ENCODE assay signal across 23 mouse cellular contexts in genomic region chr9:61205049-61205448, GRCm38 (mm10).
DNase-seq lines count a peak whose midpoint lies in the region; ATAC-seq and TF ChIP-seq lines count a peak whose summit lies in the region.
"Had no signal": no experiment of that assay in that cellular context is flagged by ENCODE, and none has a peak within 500 bp of the region (broad histone marks: within the 10 kb centered on the region; RNA-seq: fewer than 3 reads in every experiment).

No protein-coding gene starts in this region.

- no peak overlapping the region for H3K27ac ChIP-seq in hindbrain, embryonic 14.5 days
- H3K27ac ChIP-seq in hindbrain, embryonic 12.5 days, result no peak overlapping the region
- H3K27ac ChIP-seq in embryonic facial prominence, embryonic 10.5 days (replicated peaks), result 0 out of 2 replicates have a peak overlapping the region, but pooled peaks have one; percentile 46
- H3K27ac ChIP-seq in hindbrain, postnatal 0 days, result no peak overlapping the region
- H3K27ac ChIP-seq in midbrain, embryonic 16.5 days (ENCODE audit: low read length), result peak overlapping the region; percentile 32; the same call in 1 of the 2 replicates
- H3K27ac ChIP-seq in intestine, postnatal 0 days (ENCODE audit: low read depth, low read length), result no peak overlapping the region
- H3K27ac ChIP-seq: embryonic facial prominence, embryonic 13.5 days; forebrain, embryonic 12.5 days; forebrain, embryonic 15.5 days; heart, embryonic 15.5 days had no signal

- WGBS in hindbrain, embryonic 14.5 days, result 71% methylated on average over 8 of the region's 8 CpGs
- WGBS in hindbrain, embryonic 12.5 days, result 74% methylated on average over 8 of the region's 8 CpGs
- WGBS in embryonic facial prominence, embryonic 10.5 days, result 78% methylated on average over 8 of the region's 8 CpGs
- whole genome bisulfite sequencing in hindbrain, postnatal 0 days, result 77% methylated on average over 8 of the region's 8 CpGs
- WGBS in midbrain, embryonic 16.5 days, result 64% methylated on average over 8 of the region's 8 CpGs
- WGBS in intestine, postnatal 0 days, result 75% methylated on average over 8 of the region's 8 CpGs

- no peaks in the 10 kb centered on the region for H3K9me3 ChIP-seq in hindbrain, embryonic 14.5 days (ENCODE audit: control insufficient read depth, low read length)
- no peaks in the 10 kb centered on the region for H3K9me3 ChIP-seq in hindbrain, embryonic 12.5 days (replicated peaks)
- no peaks in the 10 kb centered on the region for H3K9me3 ChIP-seq in embryonic facial prominence, embryonic 10.5 days
- H3K9me3 ChIP-seq in hindbrain, postnatal 0 days (ENCODE audit: low read length), result no peaks in the 10 kb centered on the region
- H3K9me3 ChIP-seq in midbrain, embryonic 16.5 days (replicated peaks; ENCODE audit: control insufficient read depth, low read length, poor library complexity, severe bottlenecking), result 0 out of 2 replicates have a peak, but pooled peaks cover 2% of the 10 kb centered on the region
- no peaks in the 10 kb centered on the region for H3K9me3 ChIP-seq in intestine, postnatal 0 days (ENCODE audit: control insufficient read depth)
- H3K9me3 ChIP-seq: embryonic facial prominence, embryonic 13.5 days; forebrain, embryonic 12.5 days; forebrain, embryonic 15.5 days; heart, embryonic 12.5 days; heart, embryonic 15.5 days had no signal

- H3K4me1 ChIP-seq in hindbrain, embryonic 14.5 days (replicated peaks; ENCODE audit: control insufficient read depth, insufficient read depth, low read length), result peaks cover 17% of the 10 kb centered on the region
- peaks cover 43% of the 10 kb centered on the region for H3K4me1 ChIP-seq in hindbrain, embryonic 12.5 days
- H3K4me1 ChIP-seq in embryonic facial prominence, embryonic 10.5 days, result peaks cover 55% of the 10 kb centered on the region
- H3K4me1 ChIP-seq in hindbrain, postnatal 0 days (ENCODE audit: insufficient read depth, low read length), result no peaks in the 10 kb centered on the region
- peaks cover 16% of the 10 kb centered on the region for H3K4me1 ChIP-seq in midbrain, embryonic 16.5 days (ENCODE audit: control insufficient read depth, insufficient read depth, low read length)
- H3K4me1 ChIP-seq in intestine, postnatal 0 days (replicated peaks; ENCODE audit: control insufficient read depth, insufficient read depth, low read length), result no peaks in the 10 kb centered on the region

- ATAC-seq in hindbrain, embryonic 14.5 days (ENCODE audit: low FRiP score), result peak; percentile 45; the same call in 1 of the 2 replicates
- no peak for ATAC-seq in hindbrain, embryonic 12.5 days (ENCODE audit: low FRiP score)
- 0 out of 2 replicates have a peak, but pooled peaks have one; percentile 18 for ATAC-seq in hindbrain, postnatal 0 days
- ATAC-seq in midbrain, embryonic 16.5 days, result peak; percentile 41; the same call in 1 of the 2 replicates
- no peak for ATAC-seq in intestine, postnatal 0 days
- ATAC-seq: CD4-positive, CD25-positive, alpha-beta regulatory T cell, adult 4 months; forebrain, embryonic 15.5 days had no signal

- H3K4me2 ChIP-seq in hindbrain, embryonic 14.5 days (replicated peaks), result no peak overlapping the region
- no peak overlapping the region for H3K4me2 ChIP-seq in hindbrain, embryonic 12.5 days (replicated peaks)
- no peak overlapping the region for H3K4me2 ChIP-seq in hindbrain, postnatal 0 days (ENCODE audit: low read depth, low read length)
- no peak overlapping the region for H3K4me2 ChIP-seq in midbrain, embryonic 16.5 days (ENCODE audit: low read length)
- no peak overlapping the region for H3K4me2 ChIP-seq in intestine, postnatal 0 days (replicated peaks; ENCODE audit: low read depth)
- H3K4me2 ChIP-seq: embryonic facial prominence, embryonic 13.5 days; forebrain, embryonic 12.5 days; forebrain, embryonic 15.5 days; heart, embryonic 12.5 days; heart, embryonic 15.5 days had no signal

- no peak overlapping the region for H3K9ac ChIP-seq in hindbrain, embryonic 14.5 days
- H3K9ac ChIP-seq in hindbrain, embryonic 12.5 days, result no peak overlapping the region
- no peak overlapping the region for H3K9ac ChIP-seq in hindbrain, postnatal 0 days (replicated peaks; ENCODE audit: low read length)
- H3K9ac ChIP-seq in midbrain, embryonic 16.5 days (ENCODE audit: low read depth, low read length), result no peak overlapping the region
- H3K9ac ChIP-seq in intestine, postnatal 0 days (ENCODE audit: low read depth, low read length), result no peak overlapping the region
- H3K9ac ChIP-seq: embryonic facial prominence, embryonic 13.5 days; forebrain, embryonic 12.5 days; forebrain, embryonic 15.5 days; heart, embryonic 12.5 days; heart, embryonic 15.5 days had no signal

- H3K36me3 ChIP-seq in hindbrain, embryonic 14.5 days (replicated peaks; ENCODE audit: control insufficient read depth, insufficient read depth), result no peaks in the 10 kb centered on the region
- H3K36me3 ChIP-seq in hindbrain, embryonic 12.5 days, result no peaks in the 10 kb centered on the region
- no peaks in the 10 kb centered on the region for H3K36me3 ChIP-seq in embryonic facial prominence, embryonic 10.5 days (replicated peaks)
- H3K36me3 ChIP-seq in hindbrain, postnatal 0 days (ENCODE audit: insufficient read depth, low read length), result no peaks in the 10 kb centered on the region
- H3K36me3 ChIP-seq in midbrain, embryonic 16.5 days (ENCODE audit: control insufficient read depth, insufficient read depth, low read length), result no peaks in the 10 kb centered on the region
- H3K36me3 ChIP-seq in intestine, postnatal 0 days (ENCODE audit: control insufficient read depth, insufficient read depth), result no peaks in the 10 kb centered on the region
- H3K36me3 ChIP-seq: embryonic facial prominence, embryonic 13.5 days; forebrain, embryonic 12.5 days; forebrain, embryonic 15.5 days; heart, embryonic 12.5 days; heart, embryonic 15.5 days had no signal

- no peak for DNase-seq in hindbrain, embryonic 14.5 days (ENCODE audit: low spot score)
- DNase-seq in embryonic facial prominence, embryonic 10.5 days (ENCODE audit: low spot score), result no peak
- DNase-seq in hindbrain, postnatal 0 days (ENCODE audit: low spot score), result no peak
- DNase-seq: adrenal gland, adult 2 months; adrenal gland, postnatal 14 days; cerebellum, adult 11 months; cerebellum, adult 2 months; cerebellum, adult 9-11 months; cerebellum, postnatal 25 days; gastrocnemius, postnatal 25 days; heart, adult 18-20 months; heart, postnatal 10 days; heart, postnatal 36 days had no signal

- TF ChIP-seq CTCF in hindbrain, postnatal 0 days (IDR thresholded peaks at IDR 0.05; ENCODE audit: low read depth), result no peak
- no peak for TF ChIP-seq CTCF in intestine, postnatal 0 days (IDR thresholded peaks at IDR 0.05; ENCODE audit: low read depth)

- no peak overlapping the region for H3K4me3 ChIP-seq in hindbrain, embryonic 14.5 days (replicated peaks; ENCODE audit: low read length)
- H3K4me3 ChIP-seq in hindbrain, embryonic 12.5 days, result no peak overlapping the region
- no peak overlapping the region for H3K4me3 ChIP-seq in embryonic facial prominence, embryonic 10.5 days
- H3K4me3 ChIP-seq in hindbrain, postnatal 0 days (ENCODE audit: low read length), result no peak overlapping the region
- H3K4me3 ChIP-seq in midbrain, embryonic 16.5 days (ENCODE audit: low read depth, low read length), result no peak overlapping the region
- H3K4me3 ChIP-seq in intestine, postnatal 0 days (ENCODE audit: low read depth, low read length), result no peak overlapping the region
- H3K4me3 ChIP-seq: embryonic facial prominence, embryonic 13.5 days; erythroblast, embryonic 14.5 days; forebrain, embryonic 12.5 days; forebrain, embryonic 15.5 days; heart, embryonic 12.5 days; heart, embryonic 15.5 days had no signal

- no peaks in the 10 kb centered on the region; the same call in 1 of the 2 replicates for H3K27me3 ChIP-seq in hindbrain, embryonic 14.5 days (ENCODE audit: control insufficient read depth, insufficient read depth, low read length)
- peaks cover 11% of the 10 kb centered on the region for H3K27me3 ChIP-seq in hindbrain, embryonic 12.5 days
- H3K27me3 ChIP-seq in embryonic facial prominence, embryonic 10.5 days (replicated peaks; ENCODE audit: low read depth, poor library complexity, severe bottlenecking), result peaks cover 68% of the 10 kb centered on the region
- no peaks in the 10 kb centered on the region for H3K27me3 ChIP-seq in hindbrain, postnatal 0 days (ENCODE audit: insufficient read depth, low read length)
- H3K27me3 ChIP-seq in midbrain, embryonic 16.5 days (ENCODE audit: control insufficient read depth, insufficient read depth, low read depth, low read length), result no peaks in the 10 kb centered on the region
- H3K27me3 ChIP-seq in intestine, postnatal 0 days (replicated peaks; ENCODE audit: control insufficient read depth, insufficient read depth, low read length), result no peaks in the 10 kb centered on the region
- H3K27me3 ChIP-seq: forebrain, embryonic 15.5 days had no signal

Comparison
In these comparisons a context has a peak if more than half of its experiments do, and no peak if none do; other contexts are left out.
1. ATAC-seq: peak in hindbrain, embryonic 14.5 days (single experiment), hindbrain, postnatal 0 days (single experiment) and midbrain, embryonic 16.5 days (single experiment); none in hindbrain, embryonic 12.5 days (single experiment) and intestine, postnatal 0 days (single experiment).
2. H3K27ac ChIP-seq: peak in embryonic facial prominence, embryonic 10.5 days (single experiment) and midbrain, embryonic 16.5 days (single experiment); none in hindbrain, embryonic 14.5 days (single experiment), hindbrain, embryonic 12.5 days (single experiment), hindbrain, postnatal 0 days (single experiment) and intestine, postnatal 0 days (single experiment).